Mouse (Mus musculus) adrenal gland, postnatal 25 days (tissue): ENCODE data around the gene Tcte2. TPM values are rescaled to one million over a fixed set of nuclear protein-coding genes. Genes with fewer than 3 reads are reported as not detected.
"Not testable (repeated sequence)": the region's sequence is repeated elsewhere in the genome, so short reads cannot be mapped to it uniquely, and the experiment has no call there.

ENCODE experiments used
- DNase-seq: peaks from one replicate; pipeline ENCODE4 v3.0.0; 2021; ENCODE audit warnings: mixed read lengths
- total RNA-seq: library from RNA; stranded (reverse); gene quantifications from 2 replicates; pipeline ENCODE4 v1.2.3, GENCODE M21; 2021

Gene Tcte2
- total RNA-seq, 1 experiment from 2014 or later: 6.0 TPM

- no peak for DNase-seq
These were observed 79.1 kb downstream of the Tcte2 start for GRCm38 (mm10) chr17:13682378-13683026.

GRCm38 (mm10) chr17:13681686-13682085, 79.9 kb downstream of the Tcte2 start:
- no peak for DNase-seq

DNA sequence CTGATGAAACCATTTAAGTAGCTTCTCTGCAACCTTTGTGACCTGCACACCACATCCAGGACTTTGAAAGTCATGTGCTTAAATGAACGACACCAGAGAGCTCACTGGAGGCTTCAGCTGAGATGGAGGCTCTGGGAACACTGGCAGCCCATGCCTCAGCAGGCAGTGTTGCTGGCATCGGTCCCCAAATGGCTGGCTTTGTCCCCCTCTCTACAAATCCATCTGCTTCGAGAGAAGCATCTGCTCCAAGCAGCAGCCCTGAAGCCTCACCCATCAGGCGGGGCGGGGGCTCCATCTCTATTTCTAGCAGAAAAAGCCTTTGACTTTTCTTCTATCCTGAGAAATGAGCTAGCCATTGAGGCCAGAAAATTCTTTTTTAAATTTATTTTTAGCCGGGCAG, 80.5 kb downstream of the Tcte2 start:
- no peak for DNase-seq

GRCm38 (mm10) chr17:13680318-13680717, 81.3 kb downstream of the Tcte2 start:
- no peak for DNase-seq

DNA sequence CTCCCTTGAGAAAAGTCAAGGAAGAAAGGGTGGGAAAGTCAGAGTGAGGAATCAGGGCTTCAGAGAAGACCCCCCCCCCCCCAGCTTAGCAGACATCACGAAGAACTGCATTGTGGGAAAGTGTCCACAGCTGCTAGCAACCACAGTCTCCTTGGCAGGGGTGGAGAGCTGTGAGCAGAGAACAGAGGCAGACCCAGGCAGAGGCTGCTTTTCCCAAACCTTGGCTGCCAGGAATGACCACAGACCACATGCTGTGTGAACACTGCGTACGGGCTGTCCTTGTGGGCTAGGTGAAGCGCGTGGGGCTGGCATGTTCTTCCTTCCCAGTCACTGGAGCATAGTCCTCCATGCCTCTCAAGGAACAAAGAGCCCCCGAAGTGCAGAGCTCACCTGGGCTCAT, 81.9 kb downstream of the Tcte2 start:
- no peak for DNase-seq

DNA sequence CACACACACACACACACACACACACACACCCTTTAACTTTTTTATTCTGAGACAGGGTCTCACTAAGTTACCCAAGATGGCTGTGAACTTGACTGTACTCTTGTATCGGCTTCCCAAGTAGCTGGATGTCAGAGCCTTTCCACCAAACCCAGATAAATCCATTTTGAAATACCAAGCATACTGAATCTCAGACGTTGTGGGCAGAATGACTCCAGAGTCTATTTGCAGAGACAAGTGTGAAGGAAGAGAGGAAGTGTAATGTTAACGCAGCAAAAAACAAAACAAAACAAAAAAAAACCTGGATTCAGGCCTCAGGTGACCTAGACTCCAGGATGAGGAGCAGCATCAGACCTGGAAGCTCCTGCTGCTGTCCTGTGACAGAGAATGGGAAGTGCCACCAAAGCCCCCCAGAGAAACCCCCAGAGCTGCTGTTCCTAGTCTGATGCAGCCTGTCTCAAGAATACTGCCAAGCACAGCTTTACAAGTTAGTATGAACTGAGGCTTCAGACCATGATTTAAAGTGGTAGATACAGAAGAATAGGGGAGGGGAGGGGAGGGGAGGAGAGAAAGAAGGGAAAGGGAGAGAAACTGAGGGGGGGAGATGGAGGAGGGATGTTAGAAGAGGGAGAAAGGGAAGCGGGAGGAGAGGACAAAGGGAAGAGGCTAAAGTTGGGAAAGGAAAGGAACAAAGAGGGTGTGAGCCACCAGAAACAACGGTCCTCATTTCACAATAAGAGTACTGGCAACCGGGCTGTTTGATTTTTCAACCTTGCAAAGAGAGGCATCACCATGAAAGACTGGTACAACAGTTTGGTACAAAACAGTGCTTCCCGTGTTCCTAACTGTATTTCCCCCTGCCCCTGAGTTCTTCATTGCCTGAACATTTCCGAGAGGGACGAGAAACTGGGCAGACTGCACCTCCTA, 84.1 kb downstream of the Tcte2 start:
- DNase-seq: no peak

GRCm38 (mm10) chr17:13676099-13676498, 85.5 kb downstream of the Tcte2 start:
- DNase-seq: not testable (repeated sequence)

DNA sequence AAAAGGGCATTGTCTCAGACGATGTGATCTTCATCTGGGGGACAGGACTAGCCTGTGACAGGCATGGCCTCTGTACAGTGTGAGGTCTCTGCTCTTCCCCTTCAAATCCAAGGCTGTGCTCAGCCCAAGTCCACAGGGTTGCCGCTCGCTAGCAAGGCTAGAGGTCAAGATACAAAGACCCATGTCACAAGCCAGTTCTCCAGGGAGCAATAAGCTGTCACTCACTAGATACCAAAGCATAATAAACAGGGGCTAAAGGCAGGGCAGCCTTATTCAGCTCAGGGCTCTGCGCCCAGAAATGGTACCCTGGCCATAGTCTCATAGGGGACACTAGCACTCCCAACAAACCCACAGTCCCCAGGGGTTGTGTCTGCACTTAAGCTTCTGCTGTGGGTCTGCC, 86.0 kb downstream of the Tcte2 start:
- DNase-seq: no peak

DNA sequence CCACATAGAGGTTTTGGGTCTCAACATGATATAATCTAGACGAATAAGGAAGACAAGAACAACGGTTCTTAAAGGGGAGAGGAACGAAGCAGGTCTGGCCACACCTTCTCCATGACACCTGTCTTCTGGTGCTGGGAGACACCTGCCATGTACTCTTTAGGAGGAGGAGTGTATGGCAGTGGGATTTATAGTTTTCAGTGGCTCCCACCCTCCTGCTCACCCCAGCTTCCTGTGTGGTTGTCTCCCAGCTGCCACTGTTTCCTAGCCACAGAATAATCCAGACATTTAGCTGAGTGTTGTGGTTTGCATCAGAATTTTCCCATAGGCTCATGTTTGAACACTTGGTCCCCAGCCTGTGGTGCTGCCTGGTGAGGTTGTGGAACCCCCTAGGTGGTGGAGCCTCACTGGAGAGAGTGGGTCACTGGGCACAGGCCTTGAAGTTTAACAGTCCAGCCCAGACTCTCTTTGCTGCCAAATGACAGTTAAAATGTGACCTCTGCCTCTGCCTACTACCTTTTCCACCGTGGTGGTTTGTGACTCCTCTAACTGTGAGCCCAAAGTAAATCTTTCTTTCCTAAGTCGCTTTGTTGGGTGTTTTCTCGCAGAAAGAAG, 86.8 kb downstream of the Tcte2 start:
- DNase-seq: no peak

- no peak for DNase-seq
These were observed 89.9 kb downstream of the Tcte2 start for GRCm38 (mm10) chr17:13671732-13672131.

- DNase-seq: no peak
These were observed 91.4 kb downstream of the Tcte2 start for GRCm38 (mm10) chr17:13670227-13670626.

GRCm38 (mm10) chr17:13669206-13669605, 92.4 kb downstream of the Tcte2 start:
- DNase-seq: peak; percentile 83

DNA sequence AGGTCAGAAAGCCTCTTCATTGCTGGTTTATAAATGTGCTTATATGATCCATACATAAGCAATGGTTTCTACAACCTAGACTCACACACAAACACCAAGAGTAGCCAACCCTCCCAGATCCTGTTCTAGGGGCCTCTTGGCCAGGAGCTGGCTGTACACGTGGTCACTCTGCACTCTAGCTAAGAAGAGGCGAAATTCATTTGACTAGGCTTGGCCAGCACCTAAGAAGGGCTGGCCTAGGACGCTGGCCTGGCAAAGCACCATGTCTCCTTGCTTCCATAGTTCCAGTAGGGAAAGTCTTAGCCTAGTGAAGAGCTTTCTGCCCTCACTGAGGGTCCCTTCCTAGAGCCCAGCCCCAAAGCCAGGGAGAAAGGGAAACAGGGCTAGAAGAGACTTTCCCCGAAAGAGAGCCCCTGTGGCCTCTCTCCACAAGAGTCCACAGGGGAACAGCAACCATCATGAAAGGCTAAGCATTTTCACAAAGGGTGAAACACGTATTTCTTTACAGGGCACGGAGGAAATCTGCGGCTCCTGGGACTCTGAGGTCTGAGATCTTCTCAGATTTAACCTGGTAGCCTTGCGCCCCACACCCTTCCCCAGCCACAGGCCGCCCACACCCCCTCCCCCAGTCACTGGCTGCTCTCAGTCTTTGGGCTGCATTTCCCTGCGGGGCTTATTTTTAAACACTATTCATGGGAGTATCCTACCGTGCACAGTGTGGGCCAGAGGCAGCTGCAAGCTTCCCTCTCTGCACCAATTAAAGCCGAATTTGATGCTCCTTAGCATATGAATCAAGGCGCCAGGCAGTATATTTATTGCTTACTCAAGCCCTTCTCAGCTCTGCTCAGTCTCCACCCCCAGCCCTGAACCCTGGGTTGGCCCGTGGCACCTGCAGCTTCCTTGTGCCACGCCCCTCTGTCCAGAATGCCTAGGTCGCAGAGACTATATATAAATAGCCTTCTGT, 93.3 kb downstream of the Tcte2 start:
- no peak for DNase-seq

DNA sequence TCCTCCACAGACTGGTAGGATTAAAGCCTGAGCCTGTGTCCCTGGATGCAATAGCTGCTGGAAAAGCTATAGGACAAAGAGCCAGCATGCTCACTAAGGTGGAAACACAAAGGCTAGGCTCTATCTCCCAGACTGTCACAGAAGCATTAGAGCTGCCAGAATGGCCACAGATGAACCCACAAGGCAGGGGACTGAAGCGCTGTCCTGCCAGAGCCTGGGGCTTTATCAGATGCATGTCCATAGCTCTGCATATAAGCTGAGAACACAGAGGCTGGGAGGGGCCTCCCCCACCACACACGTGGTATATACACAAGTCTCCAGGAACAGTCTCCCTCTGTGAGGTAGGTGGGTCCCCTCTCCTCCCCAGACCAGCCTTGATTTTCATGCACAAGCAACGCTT, 94.6 kb downstream of the Tcte2 start:
- no peak for DNase-seq

DNA sequence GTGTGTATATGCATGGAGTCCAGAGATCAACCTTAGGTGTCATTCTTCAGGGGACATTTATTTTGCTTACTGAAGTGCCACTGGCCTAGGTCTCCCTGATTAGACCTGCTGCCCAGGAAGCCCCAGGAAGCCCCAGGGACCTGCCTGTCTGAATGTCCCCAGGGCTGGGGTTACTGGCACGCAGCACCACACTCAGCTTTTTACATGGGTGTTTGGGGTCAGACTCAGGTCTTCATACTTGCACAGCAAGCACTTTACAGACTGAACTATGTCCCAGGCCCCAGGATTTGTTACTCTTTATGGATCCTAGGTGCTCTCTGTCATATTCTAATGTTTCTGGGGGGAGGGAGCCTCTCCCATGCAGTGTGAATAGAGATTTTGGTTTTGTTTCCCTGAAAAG, 95.9 kb downstream of the Tcte2 start:
- no peak for DNase-seq

- DNase-seq: no peak
These were observed 98.0 kb downstream of the Tcte2 start for GRCm38 (mm10) chr17:13663386-13664166.

Other genes starting within 250 kb of the Tcte2 start
- gene Afdn, start 1.3 kb downstream of the Tcte2 start, total RNA-seq: 81.1 and 93.8 TPM in 2 replicates
- not detected in 2 replicates for gene Gm7168, start 186.5 kb upstream of the Tcte2 start, total RNA-seq
- gene Gm7356, start 241.9 kb upstream of the Tcte2 start, total RNA-seq: not detected in 2 replicates